Mouse (Mus musculus): ENCODE data around the gene 1700013G24Rik.

DNA sequence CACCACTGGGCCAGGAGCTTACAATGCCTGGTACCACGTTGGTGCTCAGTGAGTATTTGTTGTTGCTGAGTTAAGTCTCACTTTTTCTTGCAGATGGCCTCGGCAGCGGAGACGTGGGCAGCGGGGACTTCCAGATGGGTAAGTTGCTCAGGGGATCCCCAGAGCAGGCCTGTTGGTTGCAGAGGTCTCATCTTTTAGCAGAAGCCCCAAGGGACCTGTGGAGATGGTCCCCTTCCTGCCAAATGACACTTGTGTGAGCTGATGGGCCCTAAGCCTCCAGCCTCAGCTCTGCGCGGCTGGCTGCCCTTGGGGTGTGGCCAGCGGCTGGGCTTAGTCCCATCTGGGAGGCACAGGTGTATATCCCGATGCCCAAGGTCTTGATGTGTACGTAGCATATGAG lies 49.1 kb downstream of the 1700013G24Rik start:
- TF ChIP-seq CTCF (IDR thresholded peaks at IDR 0.05; ENCODE audit: borderline replicate concordance, insufficient read depth, low read length) = no peak
- no peak for TF ChIP-seq POLR2A (IDR thresholded peaks at IDR 0.05; ENCODE audit: low read depth, low read length)

All from embryonic fibroblast, embryonic 13.5 days (primary cell).